Mouse (Mus musculus): ENCODE measurements around the gene Ergic1.
A peak's percentile ranks its signal among the peaks of the same experiment; 100 is the strongest.

The Ergic1 gene

DNA sequence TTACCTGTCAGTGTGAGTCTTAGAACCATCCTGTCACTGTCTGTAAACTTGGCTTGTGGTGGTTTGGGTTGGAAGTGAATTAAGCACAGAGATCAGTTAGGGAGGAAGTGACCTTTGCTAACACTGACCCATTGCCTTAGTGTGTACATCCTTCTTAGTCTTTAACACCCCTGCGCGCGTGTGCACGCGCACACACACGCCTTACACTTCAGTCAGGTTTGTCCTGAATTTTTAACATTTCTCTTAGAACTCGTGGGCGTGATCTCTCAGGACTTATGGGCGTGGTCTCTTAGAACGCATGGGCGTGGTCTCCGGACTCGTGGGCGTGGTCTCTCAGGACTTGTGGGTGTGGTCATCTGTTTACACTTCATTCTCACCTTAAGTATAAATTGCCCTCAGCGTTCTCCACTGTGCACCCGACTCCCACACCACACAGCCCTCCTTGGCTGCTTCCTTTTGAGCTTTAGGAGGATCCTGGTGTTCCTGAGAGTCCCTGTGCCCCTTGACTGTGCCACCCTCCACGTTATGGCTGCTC is 39.7 kb downstream of the Ergic1 start:
- peak; percentile 85 for DNase-seq (ENCODE audit: low read depth, low spot score)

DNA sequence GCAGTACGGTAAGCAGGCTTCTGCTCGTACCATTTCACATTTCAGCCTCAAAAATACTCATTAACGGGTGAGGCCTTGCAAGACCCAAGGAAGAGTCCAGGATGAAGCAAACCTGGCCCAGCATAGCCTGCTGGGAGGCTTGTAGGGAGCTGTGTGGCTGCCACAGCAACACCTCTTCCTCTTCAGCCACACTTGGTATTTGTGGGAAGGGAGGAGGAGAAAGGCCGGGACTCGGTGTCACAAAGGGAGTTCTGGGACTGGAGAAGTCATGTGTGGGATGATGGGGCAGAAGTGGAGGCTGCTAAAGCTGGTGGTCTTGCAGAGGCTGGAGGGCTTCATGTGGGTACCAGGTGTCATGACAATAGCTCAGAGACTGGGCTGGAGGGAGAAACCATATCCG is 40.2 kb downstream of the Ergic1 start:
- no peak for DNase-seq (ENCODE audit: low read depth, low spot score)

- no peak for DNase-seq (ENCODE audit: low read depth, low spot score)
Measured at GRCm38 (mm10) chr17:26601926-26602325, 40.6 kb downstream of the Ergic1 start.

GRCm38 (mm10) chr17:26602371-26602885 is 41.1 kb downstream of the Ergic1 start:
- no peak for DNase-seq (ENCODE audit: low read depth, low spot score)

GRCm38 (mm10) chr17:26603311-26603710 is 42.0 kb downstream of the Ergic1 start:
- peak; percentile 79 for DNase-seq (ENCODE audit: low read depth, low spot score)

GRCm38 (mm10) chr17:26605636-26606035 is 44.3 kb downstream of the Ergic1 start:
- DNase-seq (ENCODE audit: low read depth, low spot score) = no peak

DNA sequence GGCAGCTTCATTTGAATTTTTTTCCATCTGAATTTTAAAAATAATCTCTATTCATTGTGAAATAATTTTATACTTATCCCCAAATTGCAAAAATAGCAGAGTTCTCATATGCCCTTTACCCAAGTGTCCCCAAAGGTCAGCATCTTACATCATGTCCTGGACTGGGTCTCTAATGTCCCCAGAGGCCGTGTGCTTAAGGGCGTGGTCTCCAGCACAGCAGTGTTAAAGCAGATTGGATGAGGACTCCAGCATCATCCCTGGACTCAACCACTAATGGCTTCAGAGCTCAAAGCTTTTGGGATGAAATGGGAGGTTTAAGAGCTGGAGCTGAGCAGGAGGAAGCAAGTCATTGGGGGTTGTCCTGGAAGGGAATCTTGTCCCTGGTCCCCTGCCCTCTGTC is 45.2 kb downstream of the Ergic1 start:
- DNase-seq (ENCODE audit: low read depth, low spot score) = no peak

- DNase-seq (ENCODE audit: low read depth, low spot score) = no peak
Measured at GRCm38 (mm10) chr17:26608348-26608747, 47.1 kb downstream of the Ergic1 start.

DNA sequence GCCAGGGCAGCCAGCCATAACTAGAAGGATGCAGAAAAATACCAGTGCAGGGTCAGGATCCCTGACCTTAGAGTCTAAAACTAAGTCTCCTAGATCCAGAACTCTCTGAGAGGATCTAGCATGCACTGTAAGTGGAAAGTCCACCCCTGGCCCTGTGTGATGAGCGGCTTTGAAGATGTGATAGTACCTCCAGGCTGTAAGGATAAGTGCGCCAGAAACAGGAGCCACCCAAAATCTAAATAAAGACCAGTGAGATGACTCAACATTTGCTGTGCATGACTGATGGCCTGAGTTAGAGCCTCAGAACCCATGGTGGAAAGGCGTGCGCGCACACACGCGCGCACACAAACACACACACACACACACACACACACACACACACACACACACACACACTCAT is 47.6 kb downstream of the Ergic1 start:
- no peak for DNase-seq (ENCODE audit: low read depth, low spot score)

DNA sequence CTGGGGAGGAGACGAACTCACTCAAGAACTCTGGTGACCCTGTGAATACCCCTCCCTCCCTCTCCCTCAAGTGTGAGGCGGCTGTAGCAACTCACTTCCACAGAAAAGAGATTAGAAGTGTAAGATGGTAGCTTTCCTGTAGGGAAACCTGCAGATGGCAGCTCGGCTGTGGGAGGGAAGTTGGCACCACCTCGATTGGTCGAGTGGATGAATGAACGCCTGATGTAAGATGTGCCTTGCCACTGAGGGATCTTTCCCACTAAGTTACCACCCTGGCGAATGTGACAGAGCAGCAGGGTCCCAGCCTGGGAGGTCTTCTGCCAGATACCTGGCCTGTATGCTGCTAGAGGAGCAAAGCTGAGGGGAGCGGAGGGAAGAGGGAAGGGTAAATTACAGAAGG is 48.5 kb downstream of the Ergic1 start:
- no peak for DNase-seq (ENCODE audit: low read depth, low spot score)

DNA sequence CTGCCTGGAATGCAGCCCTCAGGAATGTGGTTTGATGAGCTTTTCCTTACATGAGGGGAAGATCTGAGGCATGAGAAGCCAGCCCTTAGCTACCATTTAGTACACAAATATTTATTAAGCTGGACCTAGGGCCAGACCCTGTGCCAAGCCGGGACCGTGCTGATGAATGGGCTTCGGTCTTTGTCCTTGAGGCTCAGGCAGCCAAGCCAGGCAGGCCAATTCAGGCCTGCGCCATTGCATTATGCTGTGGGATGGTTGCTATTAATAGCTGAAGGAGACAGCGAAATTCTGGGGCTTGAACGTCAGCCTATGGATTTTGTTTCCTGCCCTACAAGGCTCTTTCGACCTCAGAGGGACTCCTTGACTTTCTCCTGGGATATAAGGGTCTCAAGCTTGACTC is 50.0 kb downstream of the Ergic1 start:
- no peak for DNase-seq (ENCODE audit: low read depth, low spot score)

- DNase-seq (ENCODE audit: low read depth, low spot score) = no peak
Measured at GRCm38 (mm10) chr17:26611918-26612317, 50.6 kb downstream of the Ergic1 start.

DNA sequence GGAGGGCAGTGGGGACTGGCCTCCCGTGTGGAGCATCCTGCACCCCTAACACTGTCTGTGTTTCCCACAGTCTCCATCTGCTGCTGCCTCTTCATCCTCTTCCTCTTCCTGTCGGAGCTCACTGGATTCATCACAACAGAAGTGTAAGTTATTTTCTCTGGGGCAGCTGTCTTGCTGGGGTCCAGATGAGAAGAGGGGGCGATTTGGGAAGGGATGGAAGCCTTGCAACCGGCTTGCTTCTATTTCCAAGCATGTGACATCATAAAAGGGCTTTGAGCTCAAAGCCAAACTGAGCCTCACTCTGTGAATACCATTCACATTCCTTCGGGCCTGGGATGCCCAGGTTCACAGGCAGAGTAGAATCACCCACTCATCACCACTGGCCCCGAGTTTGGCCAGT is 53.0 kb downstream of the Ergic1 start:
- no peak for DNase-seq (ENCODE audit: low read depth, low spot score)

- no peak for DNase-seq (ENCODE audit: low read depth, low spot score)
Measured at GRCm38 (mm10) chr17:26614708-26615486, 53.6 kb downstream of the Ergic1 start.

GRCm38 (mm10) chr17:26616696-26617095 is 55.4 kb downstream of the Ergic1 start:
- no peak for DNase-seq (ENCODE audit: low read depth, low spot score)

DNA sequence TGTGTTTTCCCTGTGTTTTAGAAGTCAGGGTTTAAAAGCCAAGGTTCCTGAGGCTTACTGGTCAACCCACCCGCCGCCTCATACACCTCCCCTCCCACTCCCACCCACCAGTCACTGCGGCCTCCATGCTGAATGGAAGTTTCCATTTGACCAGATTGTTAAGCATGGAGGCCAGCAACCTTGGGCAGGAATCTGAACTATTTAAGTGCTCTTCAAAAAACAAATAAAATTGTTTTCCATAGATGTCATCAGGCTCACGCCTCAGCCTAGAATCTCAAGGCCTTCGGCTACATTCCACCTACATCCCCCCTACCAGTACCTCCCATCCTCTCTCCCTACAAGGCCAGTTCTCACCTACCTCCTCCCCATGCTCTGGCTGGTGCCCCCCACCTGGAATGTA is 57.2 kb downstream of the Ergic1 start:
- peak; percentile 40 for DNase-seq (ENCODE audit: low read depth, low spot score)

- no peak for DNase-seq (ENCODE audit: low read depth, low spot score)
Measured at GRCm38 (mm10) chr17:26619577-26619976, 58.3 kb downstream of the Ergic1 start.

DNA sequence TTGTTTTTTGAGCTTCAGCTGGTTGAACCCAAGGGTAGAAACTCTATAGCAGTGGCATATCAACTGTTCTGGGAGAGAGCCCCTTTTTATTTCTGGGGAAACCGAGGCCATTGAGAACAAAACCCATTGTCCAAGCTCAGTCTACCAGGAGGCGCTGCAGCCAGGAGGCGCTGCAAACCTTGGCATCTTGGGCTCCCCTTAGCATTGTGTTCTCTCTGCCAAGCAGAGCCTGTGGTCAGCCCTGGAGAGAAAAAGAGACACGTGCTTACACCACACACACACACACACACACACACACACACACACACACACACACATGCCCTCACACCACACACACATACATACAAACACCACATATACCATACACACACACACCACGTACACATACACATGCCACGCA is 59.0 kb downstream of the Ergic1 start:
- DNase-seq (ENCODE audit: low read depth, low spot score) = no peak

DNA sequence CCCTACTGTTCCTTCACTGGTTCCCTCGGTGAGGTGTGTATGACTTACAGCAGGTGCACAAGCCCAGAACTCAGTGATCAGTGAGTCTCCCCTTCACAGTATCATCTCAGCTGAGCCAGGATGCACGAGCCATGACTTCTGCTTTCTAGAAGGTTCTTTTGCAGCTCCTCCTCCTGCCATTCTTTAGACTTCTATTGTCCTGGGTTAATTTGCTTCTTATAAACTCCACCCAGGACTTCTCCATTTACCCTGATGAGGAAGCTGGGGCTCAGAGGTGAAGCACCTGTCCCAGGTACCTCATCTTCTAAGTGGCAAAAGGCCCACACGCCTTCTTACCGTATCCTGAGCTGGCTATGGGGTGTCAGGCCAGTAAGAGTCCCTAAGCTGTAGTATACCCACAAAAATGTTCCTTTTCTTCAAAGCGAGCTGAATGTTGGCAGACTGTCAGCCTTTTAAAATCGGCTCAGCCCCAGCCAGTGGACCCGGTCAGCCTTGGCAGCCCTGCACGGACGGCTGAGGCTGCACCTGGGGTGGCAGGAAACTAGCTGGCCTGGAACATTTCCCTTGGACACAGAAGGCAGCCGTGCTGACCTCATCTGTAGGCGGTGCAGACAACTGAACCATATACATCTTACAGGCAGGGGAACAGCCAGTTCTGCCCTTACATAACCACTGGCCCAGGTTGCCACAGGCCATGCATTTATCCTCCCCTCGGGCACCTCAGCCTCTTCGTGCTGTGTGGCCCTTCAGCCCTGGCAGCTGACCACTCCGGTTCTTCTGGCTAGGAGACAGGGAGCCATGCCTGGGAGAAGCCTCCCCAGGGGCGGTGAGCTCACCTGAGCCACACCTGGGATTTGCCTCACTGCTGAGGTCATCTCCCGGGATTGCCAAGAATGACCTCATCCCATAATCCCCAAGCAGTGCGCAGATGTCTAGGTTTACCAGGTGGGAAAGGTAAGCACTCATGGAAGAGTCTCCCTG is 59.8 kb downstream of the Ergic1 start:
- DNase-seq (ENCODE audit: low read depth, low spot score) = no peak

DNA sequence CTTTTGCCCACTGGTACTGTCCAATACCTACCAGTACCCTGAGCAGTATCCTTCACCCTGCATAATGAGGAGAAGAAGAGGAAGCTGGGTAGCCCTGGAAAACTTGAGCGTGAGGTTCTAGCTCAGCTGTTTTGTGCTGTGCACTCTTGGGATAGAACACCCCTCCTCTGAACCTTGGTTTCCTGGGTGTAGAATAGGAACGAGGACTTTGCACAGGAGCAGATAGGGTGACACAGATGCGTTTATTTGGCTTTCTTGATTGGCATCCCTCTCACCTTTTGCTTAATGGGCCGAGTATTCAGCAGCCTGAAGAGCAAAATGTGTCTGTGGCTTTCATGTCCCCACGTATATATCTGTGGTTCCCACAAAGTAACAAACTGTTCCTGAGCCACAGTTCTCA is 60.6 kb downstream of the Ergic1 start:
- DNase-seq (ENCODE audit: low read depth, low spot score) = no peak

DNA sequence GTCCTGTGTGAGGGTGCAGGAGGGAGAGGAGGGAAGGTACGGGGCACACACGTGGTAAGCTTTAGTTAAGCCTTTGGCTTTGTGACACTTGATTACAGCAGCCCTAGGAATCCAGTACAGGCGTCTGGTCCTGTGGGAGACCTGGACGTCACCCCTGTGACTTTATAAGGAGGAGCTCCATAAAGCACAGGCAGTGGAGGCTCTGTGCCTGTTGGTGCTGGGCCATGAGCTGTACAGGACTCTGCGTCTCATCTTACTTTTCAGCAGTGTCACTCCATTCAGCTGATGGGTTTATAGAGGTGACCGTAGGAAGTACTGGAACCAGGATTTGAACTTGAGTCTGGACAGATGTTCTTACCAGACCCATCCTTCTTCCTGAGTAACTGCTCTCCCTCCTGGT is 62.7 kb downstream of the Ergic1 start:
- DNase-seq (ENCODE audit: low read depth, low spot score) = no peak

GRCm38 (mm10) chr17:26624999-26625398 is 63.7 kb downstream of the Ergic1 start:
- DNase-seq (ENCODE audit: low read depth, low spot score) = no peak
